Mouse (Mus musculus) liver, embryonic 16.5 days (tissue): ENCODE measurements at regions not wholly inside any gene's neighbourhood (a gene's known extent, or its start where the extent isn't known, plus 50 kb on each side); places are given as distances from the start of the nearest gene placed in this dataset.

Experiments used
- ATAC-seq: fragments of 200-750 bp; cut with Nextera tagmentation; 2 replicates; pipeline ENCODE4 v1.8.0; 2017; ENCODE audit warnings: low read depth, mild to moderate bottlenecking, moderate number of reproducible peaks, moderate library complexity
- H3K27ac ChIP-seq: fragments of 300-500 bp; sonication (generic); 2 replicates; pipeline ENCODE4 v1.5.1; 2014; ENCODE audit warnings: mild to moderate bottlenecking, low read length
- H3K27me3 ChIP-seq: fragments of 300-500 bp; sonication (generic); 2 replicates; pipeline ENCODE4 v1.6.1; 2014; ENCODE audit warnings: low read depth, low read length, mixed read lengths; ENCODE audit not compliant: control insufficient read depth, insufficient read depth
- H3K36me3 ChIP-seq: fragments of 300-500 bp; sonication (generic); 2 replicates; pipeline ENCODE4 v1.6.1; 2014; ENCODE audit warnings: mild to moderate bottlenecking; ENCODE audit not compliant: control insufficient read depth, insufficient read depth
- H3K4me1 ChIP-seq: fragments of 300-500 bp; sonication (generic); 2 replicates; pipeline ENCODE4 v1.6.1; 2014; ENCODE audit warnings: low read depth, low read length, mixed read lengths; ENCODE audit not compliant: control insufficient read depth
- H3K4me2 ChIP-seq: fragments of 300-500 bp; sonication (generic); 2 replicates; pipeline ENCODE4 v1.6.1; 2014; ENCODE audit warnings: low read depth, low read length, mixed read lengths
- H3K4me3 ChIP-seq: fragments of 300-500 bp; sonication (generic); 2 replicates; pipeline ENCODE4 v1.5.1; 2014; ENCODE audit warnings: low read depth, mild to moderate bottlenecking, low read length
- H3K9ac ChIP-seq: fragments of 300-500 bp; sonication (generic); 2 replicates; pipeline ENCODE4 v1.6.1; 2014; ENCODE audit warnings: low read depth, low read length
- H3K9me3 ChIP-seq: fragments of 300-500 bp; sonication (generic); replicated peaks from 2 replicates; pipeline ENCODE4 v1.6.1; 2016; ENCODE audit warnings: low read length; ENCODE audit not compliant: control insufficient read depth
- WGBS: fragments of 180-500 bp; shearing (Covaris S2); extraction: QIAGEN DNeasy Blood & Tissue Kit; methylation state at CpG from one replicate; pipeline ENCODE4 v1.1.7; 2014; ENCODE audit not compliant: insufficient replicate concordance; 5-methylcytosine and 5-hydroxymethylcytosine counted together

- 56% methylated on average over 3 of the region's 3 CpGs for WGBS
- Histone ChIP-seq H3K36me3 (no peaks in the 10 kb centered on the region), H3K9me3 (no peaks in the 10 kb centered on the region), H3K27ac (no peak overlapping the region), H3K4me2 (no peak overlapping the region), H3K27me3 (no peaks in the 10 kb centered on the region; the same call in 1 of the 2 replicates), H3K4me3 (no peak overlapping the region), H3K4me1 (peaks cover 6% of the 10 kb centered on the region), H3K9ac (no peak overlapping the region)
- ATAC-seq, result no peak
Measured at GRCm38 (mm10) chr3:146337429-146337828, 67.0 kb upstream of the Ssx2ip start.

GRCm38 (mm10) chr3:146337861-146338281, 66.6 kb upstream of the Ssx2ip start:
- Histone ChIP-seq H3K27me3 (no peaks in the 10 kb centered on the region; the same call in 1 of the 2 replicates), H3K9ac (no peak overlapping the region), H3K4me3 (no peak overlapping the region), H3K27ac (no peak overlapping the region), H3K4me1 (peaks cover 6% of the 10 kb centered on the region), H3K9me3 (no peaks in the 10 kb centered on the region), H3K36me3 (no peaks in the 10 kb centered on the region), H3K4me2 (no peak overlapping the region)
- no peak for ATAC-seq
- WGBS, result 31% methylated on average over 7 of the region's 7 CpGs

- H3K4me3 ChIP-seq, result no peak overlapping the region
- WGBS, result 73% methylated on average over 9 of the region's 9 CpGs
- H3K9ac ChIP-seq, result no peak overlapping the region
- H3K36me3 ChIP-seq, result no peaks in the 10 kb centered on the region
- no peaks in the 10 kb centered on the region; the same call in 1 of the 2 replicates for H3K27me3 ChIP-seq
- ATAC-seq, result no peak
- H3K9me3 ChIP-seq, result no peaks in the 10 kb centered on the region
- H3K27ac ChIP-seq, result no peak overlapping the region
- peaks cover under 1% of the 10 kb centered on the region for H3K4me1 ChIP-seq
- H3K4me2 ChIP-seq, result no peak overlapping the region
Measured at GRCm38 (mm10) chr3:146338445-146338844, 66.0 kb upstream of the Ssx2ip start.

- H3K4me2 ChIP-seq, result no peak overlapping the region
- ATAC-seq, result no peak
- H3K27ac ChIP-seq, result no peak overlapping the region
- WGBS, result 53% methylated on average over 12 of the region's 12 CpGs
- no peak overlapping the region for H3K9ac ChIP-seq
- no peaks in the 10 kb centered on the region; the same call in 1 of the 2 replicates for H3K27me3 ChIP-seq
- no peaks in the 10 kb centered on the region for H3K36me3 ChIP-seq
- no peaks in the 10 kb centered on the region for H3K9me3 ChIP-seq
- H3K4me3 ChIP-seq, result no peak overlapping the region
- peaks cover 3% of the 10 kb centered on the region for H3K4me1 ChIP-seq
Measured at GRCm38 (mm10) chr3:146340316-146341055, 64.0 kb upstream of the Ssx2ip start.

- WGBS, result 68% methylated on average over 6 of the region's 6 CpGs
- Histone ChIP-seq H3K27me3 (no peaks in the 10 kb centered on the region; the same call in 1 of the 2 replicates), H3K4me3 (no peak overlapping the region), H3K4me1 (peaks cover 4% of the 10 kb centered on the region), H3K36me3 (no peaks in the 10 kb centered on the region), H3K4me2 (no peak overlapping the region), H3K9me3 (no peaks in the 10 kb centered on the region), H3K9ac (no peak overlapping the region), H3K27ac (no peak overlapping the region)
- no peak for ATAC-seq
Measured at GRCm38 (mm10) chr3:146341652-146342340, 62.6 kb upstream of the Ssx2ip start.

- 50% methylated on average over 1 of the region's 1 CpGs for WGBS
Measured at GRCm38 (mm10) chr3:146342727-146343126, 61.7 kb upstream of the Ssx2ip start.

GRCm38 (mm10) chr3:146343649-146344401, 60.6 kb upstream of the Ssx2ip start:
- H3K9ac ChIP-seq, result no peak overlapping the region
- ATAC-seq, result peak; percentile 56; the same call in 1 of the 2 replicates
- H3K9me3 ChIP-seq, result no peaks in the 10 kb centered on the region
- H3K4me1 ChIP-seq, result peaks cover 4% of the 10 kb centered on the region
- H3K36me3 ChIP-seq, result no peaks in the 10 kb centered on the region
- H3K27ac ChIP-seq, result no peak overlapping the region
- no peak overlapping the region for H3K4me3 ChIP-seq
- H3K4me2 ChIP-seq, result no peak overlapping the region
- H3K27me3 ChIP-seq, result no peaks in the 10 kb centered on the region; the same call in 1 of the 2 replicates
- 52% methylated on average over 9 of the region's 9 CpGs for WGBS

More at GRCm38 (mm10) chr3:146342727-146343126, 61.7 kb upstream of the Ssx2ip start:
- Histone ChIP-seq H3K9me3 (no peaks in the 10 kb centered on the region), H3K4me3 (no peak overlapping the region), H3K36me3 (no peaks in the 10 kb centered on the region), H3K9ac (no peak overlapping the region), H3K27ac (no peak overlapping the region), H3K4me2 (no peak overlapping the region), H3K27me3 (no peaks in the 10 kb centered on the region; the same call in 1 of the 2 replicates), H3K4me1 (peaks cover 4% of the 10 kb centered on the region)
- no peak for ATAC-seq

GRCm38 (mm10) chr3:146344402-146345025, 59.9 kb upstream of the Ssx2ip start:
- no peaks in the 10 kb centered on the region; the same call in 1 of the 2 replicates for H3K27me3 ChIP-seq
- peaks cover 4% of the 10 kb centered on the region for H3K4me1 ChIP-seq
- H3K27ac ChIP-seq, result no peak overlapping the region
- H3K4me3 ChIP-seq, result no peak overlapping the region
- no peak overlapping the region for H3K9ac ChIP-seq
- ATAC-seq, result no peak
- no peaks in the 10 kb centered on the region for H3K36me3 ChIP-seq
- WGBS, result 75% methylated on average over 11 of the region's 11 CpGs
- no peak overlapping the region for H3K4me2 ChIP-seq
- H3K9me3 ChIP-seq, result no peaks in the 10 kb centered on the region
